Mouse (Mus musculus) thymus, postnatal 36 days (tissue): ENCODE results near the gene Extl2.

Source experiments
- DNase-seq, 2 experiments: peaks; one replicate each; pipeline ENCODE4 v3.0.0; 2022; ENCODE audit warnings: mixed read lengths in 2 of 2

Gene Extl2

DNA sequence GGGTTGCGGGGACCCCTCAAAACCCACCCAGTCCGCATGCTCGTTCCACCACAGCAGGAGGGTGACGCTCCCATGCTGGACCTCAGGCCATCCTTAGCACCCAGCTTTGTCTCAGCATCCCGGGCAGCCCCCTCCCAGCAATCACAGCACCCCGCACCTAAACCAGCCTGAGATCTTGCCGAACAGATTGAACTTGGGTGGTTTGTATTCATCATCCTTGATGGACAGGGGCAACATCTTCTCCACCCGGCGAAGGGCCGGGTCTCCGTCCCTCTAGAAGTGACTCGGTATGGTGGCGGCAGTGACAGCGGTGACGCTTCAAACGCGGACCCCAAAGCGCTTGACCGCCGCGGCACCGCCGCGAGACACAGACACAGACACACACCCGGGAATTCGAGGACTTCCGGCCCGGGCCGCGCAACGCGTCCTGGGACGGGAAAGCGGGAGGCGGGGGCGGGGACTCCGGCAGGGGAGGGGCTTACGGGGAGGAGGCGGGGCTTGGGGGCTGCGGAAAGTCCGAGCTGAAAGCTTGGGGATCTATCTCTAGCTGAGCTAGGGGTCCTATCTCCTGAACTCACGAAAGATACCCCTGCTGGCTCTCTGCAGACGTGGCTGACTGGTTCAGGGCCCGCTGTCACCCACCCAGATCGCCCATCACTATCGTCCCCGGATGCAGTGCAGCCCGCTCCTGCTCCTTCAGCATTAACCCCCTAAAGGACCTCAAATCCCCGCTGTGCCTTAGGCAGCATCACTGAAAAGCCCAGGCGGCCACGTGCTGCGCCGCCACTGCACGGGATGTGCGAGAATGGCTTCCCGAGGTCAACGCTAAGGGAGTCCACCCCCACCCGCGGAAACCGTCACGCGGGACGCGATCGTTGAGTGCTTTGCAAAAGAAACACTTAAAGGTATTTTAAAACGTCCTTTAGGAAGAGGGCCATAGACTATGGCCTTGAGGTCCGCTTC, at the start of gene Extl2, which contains the start of gene Slc30a7:
Gene Extl2 (plus strand): TSS at position 485 of the 963 bp plus-strand sequence.
Gene Slc30a7 (minus strand): TSS at position 429 of the 963 bp plus-strand sequence.
- peak; percentile 79 to 80 for DNase-seq

DNA sequence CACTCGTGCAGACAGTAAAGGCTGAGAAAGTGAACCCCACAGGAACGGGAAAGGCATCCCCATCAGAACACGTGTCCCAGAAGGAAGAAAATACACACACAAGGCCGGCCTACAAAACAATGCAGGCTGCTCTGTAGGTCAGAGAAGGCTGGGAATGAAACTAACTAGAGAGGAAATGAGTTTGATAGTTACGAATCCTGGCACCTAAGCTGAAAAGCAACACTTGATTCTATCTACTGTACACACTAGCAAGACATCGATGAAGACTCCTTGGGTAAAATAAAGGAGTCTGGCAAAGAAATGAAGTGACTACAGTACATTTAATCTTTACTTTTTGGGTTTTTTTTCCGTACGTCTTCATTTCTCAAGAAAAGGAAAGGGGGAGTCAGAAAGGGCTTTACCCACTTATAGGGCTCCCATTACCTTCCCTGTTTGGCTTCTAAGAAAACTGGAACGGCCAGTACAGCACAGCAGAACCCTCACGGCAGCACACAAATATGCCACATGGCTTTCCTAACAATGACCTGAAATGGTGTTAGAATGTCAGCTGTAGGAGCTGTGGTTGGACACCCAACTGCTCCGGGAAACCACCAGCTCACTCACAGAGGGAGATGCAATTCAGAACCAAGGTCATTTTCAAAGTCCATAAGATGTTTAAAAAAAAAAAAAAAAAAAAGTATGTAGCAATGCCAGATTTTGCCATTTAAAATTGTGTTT, 45.8 kb upstream of the Extl2 start:
- no peak for DNase-seq

DNA sequence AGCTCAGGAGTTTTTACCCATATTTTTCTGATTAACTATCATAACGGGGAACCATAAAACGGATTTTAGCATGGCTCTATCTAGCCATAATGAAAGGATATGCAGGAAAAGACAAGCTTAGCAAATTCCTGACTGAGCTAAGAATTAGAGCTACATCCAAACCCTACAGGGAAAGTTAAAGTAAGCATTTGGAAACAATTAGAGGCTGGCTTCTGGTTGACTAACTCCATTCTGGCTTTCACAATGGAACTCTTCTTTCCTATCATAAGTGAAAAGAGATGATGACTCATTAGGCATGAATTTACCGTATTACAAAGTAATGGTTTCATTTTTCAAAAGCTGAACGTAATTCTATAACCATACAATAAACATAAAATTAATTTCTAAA, 45.2 kb upstream of the Extl2 start:
- no peak for DNase-seq

DNA sequence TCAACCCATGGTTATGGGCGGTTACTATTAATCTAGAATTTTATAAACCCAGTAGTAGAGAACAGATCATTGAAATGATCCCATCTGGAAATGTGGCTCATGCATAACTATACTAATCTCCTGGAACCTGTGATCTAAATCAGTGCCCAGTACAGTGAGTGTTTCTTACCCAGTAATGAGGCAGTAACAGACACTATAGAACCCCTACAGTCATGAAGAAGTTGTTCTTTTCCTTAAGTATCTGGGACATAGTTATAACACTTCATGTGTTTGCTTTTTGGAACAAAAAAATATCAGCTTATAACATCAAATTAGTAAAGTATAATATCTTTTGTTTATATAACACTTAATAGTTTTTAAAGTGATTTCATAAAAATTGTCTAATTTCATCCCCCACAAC, 43.7 kb upstream of the Extl2 start:
- no peak for DNase-seq

DNA sequence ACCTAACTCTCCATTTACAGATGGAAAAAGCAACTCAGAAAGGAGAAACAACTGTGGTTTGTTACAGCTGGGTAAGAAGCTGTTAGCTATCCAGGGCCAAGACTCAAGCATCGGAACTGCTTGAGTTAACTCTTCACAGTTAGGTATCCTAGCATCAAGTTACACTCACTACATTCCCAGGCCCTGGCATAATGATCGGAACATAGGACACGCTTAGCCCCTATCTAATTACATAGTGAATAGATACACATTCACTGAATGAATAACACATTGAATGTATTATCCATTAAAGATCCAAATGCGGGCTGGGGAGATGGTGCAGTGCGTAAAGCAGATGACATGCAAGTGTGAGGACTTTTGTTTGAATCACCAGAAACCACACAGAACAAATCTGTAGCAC, 43.2 kb upstream of the Extl2 start:
- DNase-seq: no peak

DNA sequence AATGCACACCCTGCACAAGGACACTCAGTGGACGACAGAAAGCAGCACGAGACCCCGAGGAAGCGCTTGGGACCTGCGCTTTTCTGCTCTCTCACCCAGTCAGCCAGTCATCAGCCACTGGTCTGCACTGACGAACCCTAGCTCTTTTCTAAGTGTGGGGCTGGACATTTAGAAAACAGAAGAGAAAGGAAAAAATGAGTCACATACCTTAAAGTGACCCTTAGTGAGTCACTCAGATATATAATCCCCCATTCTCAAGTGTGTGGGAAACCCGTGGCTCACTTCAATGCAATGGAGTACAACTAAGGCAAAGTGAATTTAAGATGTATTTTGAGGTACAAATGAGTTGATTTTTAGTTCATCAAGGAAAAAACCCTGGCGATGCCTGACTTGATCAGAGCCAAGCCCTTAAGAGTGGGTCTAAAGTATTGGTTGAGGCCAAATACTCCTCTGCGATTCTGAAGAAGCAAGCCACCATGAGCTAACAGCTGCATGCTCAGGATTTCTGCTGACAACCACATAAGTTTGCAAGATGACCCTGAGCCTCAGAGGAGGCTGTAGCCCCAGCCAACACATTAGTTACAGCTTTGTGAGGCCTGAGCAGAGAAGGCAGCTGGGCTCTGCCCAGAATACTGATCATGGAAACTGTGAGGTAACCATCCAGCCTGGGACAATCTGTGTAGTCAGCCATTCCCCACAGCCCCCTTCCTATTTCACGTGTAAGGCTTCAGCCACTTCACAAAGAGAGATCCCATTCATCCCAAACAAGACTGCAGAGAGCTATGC, 38.3 kb upstream of the Extl2 start:
- no peak for DNase-seq

DNA sequence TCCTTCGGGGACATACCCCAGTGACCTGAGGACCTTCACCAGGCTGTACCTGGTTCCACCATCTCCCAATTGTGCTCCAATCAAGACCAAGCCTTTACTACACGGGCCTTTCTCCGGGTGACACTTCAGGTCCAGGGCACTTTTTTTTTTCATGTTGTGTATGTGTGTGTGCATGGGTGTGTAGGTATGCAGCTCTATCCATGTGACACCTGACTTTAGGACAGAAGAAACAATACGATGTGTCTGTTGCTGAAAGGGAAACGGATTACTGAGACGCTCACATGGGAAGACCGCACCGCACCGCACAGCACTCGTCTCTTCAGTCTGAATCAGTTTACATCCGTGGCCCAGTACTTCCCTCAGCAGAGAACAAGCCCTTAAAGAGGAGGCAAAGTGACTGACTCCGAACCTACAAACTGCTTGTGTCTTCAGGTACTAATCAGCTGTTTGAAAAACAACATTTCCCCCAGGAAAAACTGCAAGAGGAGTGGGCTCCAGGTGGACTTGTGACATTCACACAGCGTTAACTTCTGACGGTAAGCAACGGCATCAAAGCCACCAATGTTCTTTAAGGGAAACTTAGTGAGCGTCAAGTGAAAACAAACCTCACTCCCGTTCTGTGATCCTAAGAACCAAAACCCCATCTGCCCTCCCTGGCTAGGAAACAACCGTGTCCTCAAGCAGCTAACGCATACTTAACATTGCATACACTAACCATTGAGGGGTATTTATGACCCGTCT, 36.0 kb upstream of the Extl2 start:
- no peak for DNase-seq

DNA sequence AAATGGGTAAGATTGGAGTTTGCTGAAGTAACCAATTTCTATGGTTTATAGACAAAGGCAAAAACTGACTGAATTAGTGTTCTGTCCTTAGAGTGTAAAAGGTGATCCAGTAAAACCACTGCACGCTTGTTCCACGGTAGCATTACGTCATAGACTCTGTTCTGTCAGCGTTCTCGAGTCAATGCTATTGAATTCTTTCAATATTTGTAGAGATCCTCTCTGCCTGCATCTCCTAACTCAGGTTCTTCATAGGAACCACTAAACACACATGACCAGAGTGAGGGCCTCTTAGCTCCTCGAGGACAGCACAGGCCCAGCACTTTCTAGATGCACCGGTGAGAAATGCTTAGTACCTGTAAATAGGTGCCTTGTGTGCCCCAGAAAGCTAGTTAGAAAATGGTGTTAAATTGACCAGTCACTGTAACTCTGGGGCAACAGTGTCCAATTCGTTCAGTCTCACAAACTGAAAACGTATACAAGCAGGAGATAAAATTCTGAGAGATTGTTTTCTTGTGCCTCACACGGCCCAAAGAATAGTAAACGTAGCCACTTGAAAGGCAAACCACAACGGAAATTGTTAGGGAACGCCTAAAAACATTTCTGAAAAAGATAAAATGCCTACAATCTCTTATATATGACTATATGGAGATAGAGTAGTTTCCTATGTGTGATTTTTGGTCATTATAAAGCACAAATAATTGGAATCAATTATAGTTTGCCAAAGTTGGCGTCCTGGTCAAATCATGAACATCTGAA, 35.2 kb upstream of the Extl2 start:
- no peak for DNase-seq

DNA sequence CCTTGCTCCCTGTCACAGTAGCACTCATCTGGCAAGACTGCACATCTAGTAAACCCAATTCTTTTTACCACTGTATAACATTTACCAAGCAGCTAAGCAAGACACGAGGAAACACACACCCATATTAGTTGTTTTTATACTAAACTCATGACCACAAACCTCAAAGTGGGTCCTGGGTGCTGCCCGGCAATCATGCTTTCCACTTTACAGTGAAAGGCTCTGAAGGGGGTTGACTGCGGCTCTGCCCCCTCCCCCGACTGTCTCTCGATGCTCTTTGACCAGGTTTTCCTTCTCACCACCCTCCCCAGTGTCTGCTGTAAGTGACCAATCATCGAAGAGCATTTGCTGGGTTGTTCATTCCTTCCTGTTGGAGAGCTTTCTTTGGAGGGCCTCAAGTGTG, 33.0 kb upstream of the Extl2 start:
- peak; percentile 15 to 32 for DNase-seq

DNA sequence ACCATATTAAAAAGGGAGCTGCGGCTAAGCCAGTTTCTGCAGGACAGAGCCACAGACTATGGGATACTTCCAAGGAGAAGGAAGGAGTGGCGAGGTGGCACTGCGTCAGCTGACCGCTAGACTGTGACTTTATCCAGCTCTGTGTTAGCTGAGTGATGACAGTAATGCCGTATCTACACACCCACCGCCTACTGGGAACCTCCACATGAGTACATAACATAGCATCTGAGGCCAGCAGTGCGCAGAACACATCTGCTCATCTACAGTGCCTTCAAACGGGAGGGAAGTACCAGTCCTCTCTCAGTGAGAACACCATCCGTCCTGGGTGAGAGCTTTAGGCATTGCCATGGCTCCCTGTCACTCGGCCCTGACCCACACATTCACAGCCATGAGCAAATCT, 32.3 kb upstream of the Extl2 start:
- no peak for DNase-seq

DNA sequence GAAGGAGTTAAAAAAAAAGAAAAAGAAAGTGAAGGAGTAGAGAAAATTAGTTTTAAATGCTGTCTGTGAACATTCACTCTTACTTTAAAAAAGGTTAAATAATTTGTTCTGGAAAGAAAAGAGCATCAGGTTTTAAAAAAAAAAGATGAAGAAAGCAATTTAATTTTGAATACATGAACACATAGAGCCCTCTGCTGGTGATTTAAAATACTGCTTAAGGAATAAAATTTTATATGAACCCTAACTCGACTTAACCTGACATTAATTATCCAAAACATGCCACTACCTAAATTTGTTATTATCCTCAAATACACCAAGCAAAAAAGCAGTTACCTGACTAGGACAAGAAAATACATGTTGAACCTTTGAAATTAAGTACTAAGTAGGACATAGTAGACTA, 28.3 kb upstream of the Extl2 start:
- DNase-seq: no peak

DNA sequence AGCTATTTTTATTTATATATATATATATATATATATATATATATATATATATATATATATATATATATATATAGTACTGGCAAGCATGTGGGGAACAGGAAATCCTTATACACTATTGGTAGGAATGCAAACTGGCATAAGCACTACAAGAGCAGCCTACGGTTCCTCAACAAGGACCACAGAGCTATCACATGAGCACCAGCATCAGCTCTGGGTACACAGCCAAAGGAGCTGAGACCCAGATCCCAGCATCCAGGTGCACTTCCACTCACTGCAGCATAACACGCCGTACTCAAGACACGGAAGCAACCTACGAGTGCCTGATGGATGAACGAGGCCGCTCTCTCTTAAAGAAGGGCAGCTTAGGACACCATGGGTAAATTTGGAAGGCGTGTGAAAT, 24.0 kb upstream of the Extl2 start:
- no peak for DNase-seq

DNA sequence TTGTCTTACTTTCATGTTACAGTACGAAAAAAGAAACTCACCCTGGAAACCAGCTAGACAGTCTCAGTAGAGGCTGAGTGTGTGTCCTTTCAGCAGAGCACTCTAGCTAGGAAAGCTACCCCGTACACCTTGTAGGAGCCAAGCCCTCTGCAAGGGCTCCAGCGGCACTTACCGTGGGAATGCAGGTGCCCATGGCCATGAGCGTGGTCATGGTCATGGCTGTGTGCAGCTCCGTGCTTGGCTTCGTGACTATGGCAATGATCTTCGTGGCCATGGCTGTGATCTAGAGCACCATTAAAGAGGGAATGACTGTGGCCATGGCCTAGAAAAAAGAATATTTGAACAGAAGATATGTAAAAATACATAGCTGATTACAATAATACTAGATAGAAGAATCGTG, 22.6 kb upstream of the Extl2 start:
- no peak for DNase-seq

DNA sequence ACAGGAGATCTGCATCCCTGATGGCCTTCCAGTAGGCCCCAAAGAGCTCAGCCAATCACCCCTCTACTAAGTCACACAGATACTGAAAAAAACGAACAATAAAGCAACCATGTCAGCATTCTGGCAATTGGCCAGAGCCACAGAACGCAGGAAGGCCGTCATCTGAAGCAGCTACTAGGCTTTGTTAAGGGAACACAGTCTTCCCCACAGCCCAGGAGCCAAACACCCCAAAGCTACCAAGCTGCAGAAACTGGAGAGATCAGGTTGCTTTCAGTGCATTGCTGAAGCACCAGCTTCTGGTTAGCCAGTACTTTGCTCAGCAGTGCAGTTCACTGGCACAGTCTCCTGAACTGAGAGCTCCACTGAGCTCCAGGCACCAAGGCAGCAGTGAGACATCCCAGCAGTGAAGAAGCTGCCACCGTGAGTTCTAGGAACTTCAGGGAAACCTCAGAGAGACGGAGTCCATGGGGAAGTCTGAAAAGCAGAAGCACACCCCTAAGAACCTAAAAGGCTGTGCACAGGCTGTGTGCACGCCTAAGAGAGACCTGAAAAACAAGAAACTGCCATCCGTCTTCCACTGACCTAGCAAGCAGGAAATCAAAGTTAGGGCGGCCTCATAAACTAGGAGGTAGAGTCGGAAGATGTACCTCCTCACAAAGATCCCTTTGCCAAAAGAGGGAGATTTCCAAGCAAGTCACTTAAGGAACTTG, 21.9 kb upstream of the Extl2 start:
- no peak for DNase-seq

DNA sequence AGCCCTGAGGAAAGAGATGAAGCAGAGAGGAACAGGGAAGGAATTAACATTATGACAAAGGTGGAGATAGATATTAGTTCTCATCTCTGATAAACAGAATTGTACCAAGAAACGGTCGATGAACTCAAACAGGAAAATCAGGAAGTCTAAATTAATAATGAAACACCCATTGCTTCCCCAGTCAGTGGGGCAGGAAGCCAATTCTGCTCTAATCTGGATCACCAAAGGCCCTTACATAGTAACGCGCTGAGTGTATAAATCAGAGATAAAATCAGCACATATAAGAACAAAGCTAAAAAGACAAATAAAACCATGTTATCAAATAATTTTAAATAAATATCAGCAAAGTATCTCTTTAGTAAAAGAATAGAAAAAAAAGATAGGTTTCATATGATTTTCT, 15.2 kb upstream of the Extl2 start:
- DNase-seq: no peak

DNA sequence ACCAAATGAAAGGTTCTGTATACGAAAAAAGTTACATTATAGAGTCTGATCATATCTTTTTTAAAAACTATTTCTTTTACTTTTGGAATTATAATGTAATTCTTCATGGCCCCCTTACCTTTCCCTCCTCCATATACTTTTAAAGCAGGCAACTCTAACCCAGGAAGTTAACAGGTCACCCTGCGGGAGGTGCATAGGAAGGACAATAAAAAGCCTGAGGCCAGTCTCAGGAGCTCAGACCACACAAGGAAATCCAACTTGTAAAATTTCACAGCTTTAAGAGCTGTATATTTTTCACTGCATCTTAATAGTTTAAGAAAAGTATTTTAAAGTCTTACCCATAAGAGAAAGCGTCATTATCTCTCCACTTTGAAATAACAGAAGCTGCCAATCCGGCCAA, 14.7 kb upstream of the Extl2 start:
- DNase-seq: no peak

DNA sequence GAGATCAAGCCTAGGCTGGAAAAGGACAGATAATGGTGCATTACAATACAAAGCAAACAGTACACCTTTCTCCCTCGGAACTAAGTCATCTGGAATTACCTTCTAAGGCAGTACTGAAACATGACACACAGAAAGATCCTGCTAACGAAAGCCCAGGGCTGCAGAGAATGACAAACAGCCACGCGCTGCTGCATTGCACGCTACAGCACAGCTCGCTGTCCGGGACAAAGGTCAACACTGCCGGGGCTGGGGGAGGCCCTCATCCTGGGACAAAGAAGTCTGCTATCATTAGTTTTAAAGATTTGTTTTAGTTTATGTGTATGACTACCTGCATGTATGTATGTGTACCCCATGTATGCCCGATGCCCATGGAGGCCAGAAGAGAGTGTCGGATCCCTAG, 14.2 kb upstream of the Extl2 start:
- DNase-seq: no peak

DNA sequence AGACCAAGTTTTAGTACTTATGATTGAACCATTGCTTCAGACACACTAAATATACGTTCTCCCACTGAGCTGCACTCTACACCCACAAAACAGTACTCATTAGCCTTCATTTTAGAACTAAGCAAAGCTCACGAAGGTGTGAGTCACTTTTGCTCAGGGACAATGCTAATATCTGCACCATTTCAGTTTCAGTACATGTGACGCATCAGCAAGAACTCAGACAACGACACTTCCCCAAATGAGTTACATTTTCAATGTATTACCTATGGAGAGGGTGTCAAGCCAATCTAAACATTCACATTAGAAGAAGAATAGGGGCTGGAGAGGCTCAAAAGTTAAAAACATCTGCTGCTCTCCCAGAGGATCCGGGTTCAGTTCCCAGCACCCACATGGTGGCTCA, 10.3 kb upstream of the Extl2 start:
- no peak for DNase-seq

DNA sequence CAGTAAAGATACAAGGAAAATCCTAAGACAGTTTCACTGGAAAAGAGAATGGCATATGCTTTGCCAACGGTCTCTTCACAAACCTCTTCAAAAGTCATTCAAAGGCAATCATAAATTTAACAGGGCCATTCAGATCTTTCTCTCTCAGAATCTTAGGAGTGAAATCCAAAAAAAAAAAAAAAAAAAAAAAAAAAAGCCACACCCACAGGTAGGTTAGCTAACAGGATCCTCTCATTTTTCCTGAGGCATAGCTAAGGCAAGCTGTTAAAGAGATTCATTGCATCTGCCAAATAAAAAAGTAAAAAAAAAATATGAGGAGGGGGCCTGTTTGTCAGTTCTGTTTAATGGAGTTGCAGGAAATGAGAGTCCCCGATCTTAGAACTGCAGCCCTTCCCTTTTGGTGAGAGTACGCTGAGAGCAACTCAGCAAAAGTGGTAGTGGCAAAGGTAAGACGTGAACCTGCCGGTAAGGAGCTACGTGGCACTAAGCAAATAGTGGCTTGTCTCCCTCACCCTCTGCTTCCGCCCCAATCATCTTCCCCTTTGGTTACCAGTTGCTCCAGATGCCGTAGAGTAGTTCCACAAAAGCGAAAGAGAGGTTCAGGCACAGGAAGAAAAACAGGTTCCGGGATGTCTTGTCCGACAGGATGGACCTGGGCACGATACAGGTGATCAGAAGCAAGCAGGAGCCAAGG, 831 bp upstream of the Extl2 start:
- peak; percentile 42 to 43 for DNase-seq

DNA sequence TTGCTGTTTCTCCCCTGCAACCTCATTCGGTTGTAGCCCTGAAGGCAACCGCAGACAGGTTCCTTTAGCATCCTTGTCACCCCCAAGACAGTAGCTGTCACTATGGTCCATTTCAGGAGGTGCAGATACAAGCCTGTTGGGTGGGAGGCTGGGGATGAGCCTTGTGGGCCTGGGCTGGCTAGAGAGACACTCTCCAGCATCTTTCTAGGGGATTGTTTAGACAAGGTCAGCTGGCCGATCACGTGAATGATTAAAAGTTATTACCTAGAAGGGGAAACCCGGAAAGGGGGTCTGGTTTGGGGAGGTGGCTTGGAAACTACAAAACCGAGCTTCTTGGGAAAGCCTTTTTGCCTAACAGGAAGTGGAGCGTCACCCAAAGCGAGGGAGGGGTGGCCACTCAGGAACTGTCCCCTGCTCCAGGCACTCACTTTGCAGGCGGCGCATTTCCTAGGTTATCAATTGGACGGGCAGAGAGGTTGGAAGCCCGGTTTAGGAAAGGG, 729 bp downstream of the Extl2 start:
- peak; percentile 52 to 58 for DNase-seq
